Mouse (Mus musculus) small intestine, adult 2 months (tissue): ENCODE measurements around the gene Spryd3.

Source experiments
- CTCF ChIP-seq: fragments of 200-500 bp; IDR thresholded peaks from 2 replicates; pipeline ENCODE4 v1.5.1; 2012; ENCODE audit warnings: low read depth, mild to moderate bottlenecking, control low read depth, inconsistent platforms, low read length, moderate library complexity, mixed read lengths; ENCODE audit not compliant: insufficient replicate concordance, insufficient read length; ENCODE audit errors: extremely low read depth
- POLR2A ChIP-seq: fragments of 200-500 bp; IDR thresholded peaks from 2 replicates; pipeline ENCODE4 v1.6.1; 2012; ENCODE audit warnings: low read depth, mild to moderate bottlenecking, control low read depth, inconsistent platforms, low read length, moderate library complexity

DNA sequence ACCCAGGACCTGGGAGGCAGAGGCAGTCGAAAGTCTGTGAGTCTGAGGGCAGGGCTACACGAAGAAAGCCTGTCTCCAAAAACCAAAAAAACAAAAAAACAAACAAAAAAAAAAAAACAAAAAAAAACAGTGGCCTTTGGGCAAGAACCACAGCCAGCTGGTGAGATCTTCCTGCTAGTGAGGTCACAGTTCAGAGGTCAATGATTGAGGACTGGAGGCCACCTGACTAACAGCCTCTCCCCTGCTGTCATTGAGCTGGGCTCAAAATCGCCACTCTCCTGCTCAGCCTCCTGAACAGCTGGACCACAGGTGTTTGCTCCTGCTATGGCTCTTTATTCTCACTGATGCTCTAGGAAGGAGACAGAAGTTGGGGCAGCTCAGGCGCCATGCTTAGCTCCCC, 16.6 kb upstream of the Spryd3 start:
- TF ChIP-seq POLR2A (no peak), CTCF (no peak)
